Mouse (Mus musculus): ENCODE results near the gene Ttc12. TPM values are rescaled to one million over a fixed set of nuclear protein-coding genes. Genes with fewer than 3 reads are reported as not detected.

Ttc12 gene
- total RNA-seq, 2 experiments from 2014 or later = 1.4 to 1.7 TPM

DNA sequence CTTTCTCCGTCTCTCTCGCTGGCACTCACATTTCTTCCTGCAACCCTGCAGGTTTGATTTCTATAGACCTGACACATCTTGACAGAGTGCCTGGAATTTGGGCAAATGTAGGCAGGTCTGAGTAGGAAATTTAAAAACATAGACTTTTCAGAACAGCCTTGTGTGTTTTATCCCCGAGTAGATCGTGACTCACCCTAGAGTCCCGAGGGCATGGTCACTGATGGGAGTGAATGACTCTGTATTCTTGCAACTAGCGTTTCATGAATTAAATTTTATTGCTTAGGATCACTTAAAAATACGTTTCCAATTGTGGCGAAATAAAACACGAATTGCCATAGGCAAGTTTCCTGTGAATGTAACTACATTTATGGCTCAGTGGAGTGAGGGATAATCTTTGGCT lies 37.9 kb upstream of the Ttc12 start:
- no peak overlapping the region for H3K27ac ChIP-seq
- intact Hi-C loops (cut with DNase I) = loop anchor here (10.0 kb wide), 2 partner anchors 271 to 651 kb away; partner anchors contain the start of gene Ncam1
- no peak for TF ChIP-seq CTCF (IDR thresholded peaks at IDR 0.05)
- H3K4me3 ChIP-seq = no peak overlapping the region
- no peak for DNase-seq (ENCODE audit: extremely low spot score in 1 of 2, low spot score in 2 of 2)

DNA sequence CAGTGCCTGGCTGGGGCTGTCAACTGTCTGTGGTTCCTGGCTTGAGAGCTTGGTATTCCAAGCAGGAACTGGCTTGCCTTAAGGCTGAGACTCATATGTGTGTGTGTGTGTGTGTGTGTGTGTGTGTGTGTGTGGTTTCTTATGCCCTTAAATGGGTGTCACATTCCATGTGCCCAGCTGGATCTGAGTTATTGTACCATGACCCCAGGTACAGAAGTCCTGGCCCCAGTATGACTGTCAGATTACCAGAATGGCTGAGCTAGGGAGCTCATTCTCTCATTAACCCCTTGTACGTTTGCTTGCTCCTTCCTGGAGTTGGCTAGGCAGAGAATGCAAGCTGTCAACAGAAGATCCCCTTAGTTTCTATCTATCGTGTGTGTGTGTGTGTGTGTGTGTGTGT lies 28.3 kb upstream of the Ttc12 start:
- DNase-seq (ENCODE audit: extremely low spot score in 1 of 2, low spot score in 2 of 2) = no peak
- H3K27ac ChIP-seq = no peak overlapping the region
- TF ChIP-seq CTCF (IDR thresholded peaks at IDR 0.05) = no peak
- H3K4me3 ChIP-seq = no peak overlapping the region
- intact Hi-C loops (cut with DNase I) = no loop called here

DNA sequence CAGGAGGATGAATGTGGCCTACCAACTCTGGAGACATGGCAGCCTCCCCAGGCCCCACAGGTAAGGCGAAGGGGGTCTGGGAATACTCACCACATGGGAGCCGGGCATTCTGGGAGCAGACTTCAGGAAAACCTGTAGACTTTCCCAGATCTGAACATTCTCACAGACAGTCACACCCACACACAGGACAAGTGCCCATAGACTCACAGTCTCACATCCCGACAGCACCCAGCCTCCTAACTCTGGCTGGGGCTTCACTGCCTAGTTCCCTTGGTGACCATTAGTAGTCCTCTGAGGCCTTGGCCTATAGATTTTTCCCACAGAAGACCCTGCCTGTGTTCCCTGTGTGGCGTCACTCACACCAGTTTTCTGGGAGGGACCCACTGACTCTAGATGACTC lies 24.6 kb upstream of the Ttc12 start:
- no peak for TF ChIP-seq CTCF (IDR thresholded peaks at IDR 0.05)
- no peak overlapping the region for H3K27ac ChIP-seq
- H3K4me3 ChIP-seq = no peak overlapping the region
- intact Hi-C loops (cut with DNase I) = no loop called here
- no peak for DNase-seq (ENCODE audit: extremely low spot score in 1 of 2, low spot score in 2 of 2)

DNA sequence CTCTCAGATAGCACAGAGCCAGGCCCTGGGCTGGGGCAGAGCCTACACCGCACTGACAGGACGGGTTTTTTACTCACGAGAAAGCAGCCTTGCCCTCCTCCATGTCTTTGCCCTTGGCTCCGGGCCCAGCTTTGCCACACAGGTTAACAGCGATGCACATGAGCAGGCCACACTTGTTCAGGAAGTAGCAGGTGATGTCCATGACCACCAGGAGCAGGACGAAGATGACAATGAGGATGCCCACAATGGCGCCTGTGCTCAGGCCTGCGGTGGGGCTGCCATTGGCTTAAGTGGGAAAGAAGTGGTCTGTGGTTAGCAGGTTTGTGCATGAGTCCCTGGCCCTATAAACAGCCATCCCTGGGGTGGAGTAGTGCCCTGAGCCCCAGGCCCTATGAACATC lies 23.6 kb upstream of the Ttc12 start:
- peak overlapping the region; percentile 69 for H3K27ac ChIP-seq
- no peak overlapping the region for H3K4me3 ChIP-seq
- intact Hi-C loops (cut with DNase I) = no loop called here
- DNase-seq (ENCODE audit: extremely low spot score in 1 of 2, low spot score in 2 of 2) = no peak
- no peak for TF ChIP-seq CTCF (IDR thresholded peaks at IDR 0.05)

DNA sequence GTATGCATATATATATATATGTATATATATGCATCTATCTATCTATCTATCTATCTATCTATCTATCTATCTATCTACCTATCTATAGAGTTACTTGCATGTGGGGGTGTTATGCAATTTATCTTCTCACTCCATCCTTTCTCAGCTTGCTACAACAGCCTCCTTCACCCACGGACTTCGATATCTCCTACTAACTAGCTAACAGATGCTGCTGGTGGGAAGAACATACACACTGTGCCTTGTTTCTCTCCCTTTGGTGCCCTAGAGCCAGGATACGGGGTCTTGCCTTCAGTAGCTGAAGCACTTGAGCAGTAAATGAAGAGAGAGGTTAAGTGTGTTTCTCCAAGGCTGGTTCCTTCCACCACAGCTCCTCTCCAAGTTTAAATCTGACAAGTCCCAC lies 23.1 kb upstream of the Ttc12 start:
- DNase-seq (ENCODE audit: extremely low spot score in 1 of 2, low spot score in 2 of 2) = no peak
- Histone ChIP-seq H3K27ac (peak overlapping the region; percentile 69), H3K4me3 (no peak overlapping the region)
- no peak for TF ChIP-seq CTCF (IDR thresholded peaks at IDR 0.05)
- intact Hi-C loops (cut with DNase I) = no loop called here

DNA sequence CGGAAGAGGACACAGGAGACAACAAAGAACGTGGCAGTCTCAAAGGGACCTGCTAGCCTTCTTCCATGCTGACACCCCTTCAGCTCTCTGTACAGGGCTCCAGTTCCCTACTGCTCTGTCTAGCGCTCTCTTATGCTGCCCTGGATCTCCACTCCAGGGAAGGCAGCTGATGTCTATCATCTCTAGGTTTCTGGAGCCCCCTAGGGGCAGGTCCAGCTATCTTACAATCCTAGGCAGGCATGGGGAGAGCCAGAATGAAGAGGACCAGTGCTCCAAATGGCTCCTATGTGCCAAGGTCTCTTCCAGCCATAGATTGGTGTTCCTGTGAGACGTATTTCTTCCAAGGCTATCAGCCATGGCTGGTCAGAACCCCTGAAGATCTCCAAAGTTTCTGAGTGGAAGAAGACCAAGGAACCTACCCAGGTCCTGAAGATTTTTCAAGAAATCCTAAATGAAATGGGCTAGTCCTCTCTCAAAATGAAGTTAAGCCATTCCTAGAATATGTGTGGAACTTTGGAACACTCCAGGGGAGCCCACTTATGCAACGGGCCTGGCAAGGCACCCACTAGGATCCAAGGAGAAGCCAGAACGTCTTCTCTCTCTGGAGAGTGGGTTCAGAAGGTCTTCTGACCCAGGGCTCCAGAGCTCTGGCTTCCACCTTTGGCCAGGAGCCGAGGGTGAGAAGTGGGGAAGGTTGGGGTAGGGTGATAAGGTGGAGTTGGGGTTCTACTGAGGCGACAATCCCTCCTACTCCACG lies 22.0 kb upstream of the Ttc12 start:
- intact Hi-C loops (cut with DNase I) = no loop called here
- Histone ChIP-seq H3K27ac (no peak overlapping the region), H3K4me3 (no peak overlapping the region)
- TF ChIP-seq CTCF (IDR thresholded peaks at IDR 0.05) = peak; percentile 40
- no peak for DNase-seq (ENCODE audit: extremely low spot score in 1 of 2, low spot score in 2 of 2)

DNA sequence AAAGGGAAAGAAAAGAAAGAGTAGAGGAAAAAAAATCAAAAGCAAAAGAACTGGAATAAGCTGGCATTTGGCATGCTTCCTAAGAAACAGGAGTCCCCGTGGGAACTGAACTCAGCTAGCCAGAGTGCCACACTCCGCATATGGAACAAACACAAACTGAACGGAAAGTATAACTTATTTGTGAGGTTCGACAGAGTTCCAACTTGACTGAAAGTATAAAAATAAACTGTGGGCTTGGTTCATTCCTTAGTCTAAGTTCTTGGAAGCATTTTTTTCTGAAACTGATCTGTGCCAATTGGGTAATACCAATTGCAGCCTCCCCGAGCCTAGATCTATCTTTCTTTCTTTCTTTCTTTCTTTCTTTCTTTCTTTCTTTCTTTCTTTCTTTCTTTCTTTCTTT lies 18.6 kb upstream of the Ttc12 start:
- DNase-seq (ENCODE audit: extremely low spot score in 1 of 2, low spot score in 2 of 2) = no peak
- H3K4me3 ChIP-seq = no peak overlapping the region
- no peak overlapping the region for H3K27ac ChIP-seq
- TF ChIP-seq CTCF (IDR thresholded peaks at IDR 0.05) = no peak
- intact Hi-C loops (cut with DNase I) = no loop called here

DNA sequence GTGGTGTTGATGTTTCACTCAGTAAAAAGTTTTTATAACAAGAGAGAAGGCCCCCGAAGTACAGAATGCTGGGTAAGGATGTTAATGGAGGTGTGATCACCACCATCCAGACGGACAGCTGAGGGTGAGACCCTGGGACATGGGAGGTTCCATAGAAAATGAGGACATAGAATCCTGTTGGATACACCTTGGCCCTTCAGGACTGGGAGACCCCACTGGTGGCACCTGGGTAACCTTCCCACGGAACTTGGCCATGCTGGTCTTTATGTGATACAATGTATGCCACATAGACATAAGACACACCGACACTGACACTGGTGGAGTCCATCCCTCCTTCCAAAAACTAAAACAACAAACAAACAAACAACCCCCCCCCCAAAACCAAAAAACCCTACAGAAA lies 16.2 kb upstream of the Ttc12 start:
- H3K4me3 ChIP-seq = no peak overlapping the region
- no peak for DNase-seq (ENCODE audit: extremely low spot score in 1 of 2, low spot score in 2 of 2)
- intact Hi-C loops (cut with DNase I) = no loop called here
- no peak for TF ChIP-seq CTCF (IDR thresholded peaks at IDR 0.05)
- no peak overlapping the region for H3K27ac ChIP-seq

DNA sequence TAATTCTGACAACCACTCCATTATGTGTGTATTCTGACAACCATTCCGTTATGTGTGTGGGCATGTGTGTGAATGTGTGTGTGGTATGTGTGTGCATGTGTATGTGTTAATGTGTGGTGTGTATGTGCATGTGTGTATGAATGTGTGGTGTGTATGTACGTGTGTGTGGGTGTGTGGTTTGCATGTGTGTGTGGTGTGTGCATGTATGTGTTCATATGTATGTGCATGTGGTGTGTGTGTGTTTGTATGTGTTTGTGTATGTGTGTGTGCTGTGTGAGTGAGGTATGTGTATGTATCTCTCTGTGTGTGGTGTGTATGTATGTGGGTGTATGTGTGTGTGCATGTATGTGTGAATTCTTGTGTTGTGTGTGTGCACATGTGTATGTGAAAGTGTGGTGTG lies 13.9 kb upstream of the Ttc12 start:
- no peak for TF ChIP-seq CTCF (IDR thresholded peaks at IDR 0.05)
- H3K4me3 ChIP-seq = no peak overlapping the region
- intact Hi-C loops (cut with DNase I) = loop anchor here (5.0 to 10.0 kb wide), 2 partner anchors 295 to 822 kb away; partner anchors contain the start of gene Ncam1
- DNase-seq (ENCODE audit: extremely low spot score in 1 of 2, low spot score in 2 of 2) = no peak
- no peak overlapping the region for H3K27ac ChIP-seq

DNA sequence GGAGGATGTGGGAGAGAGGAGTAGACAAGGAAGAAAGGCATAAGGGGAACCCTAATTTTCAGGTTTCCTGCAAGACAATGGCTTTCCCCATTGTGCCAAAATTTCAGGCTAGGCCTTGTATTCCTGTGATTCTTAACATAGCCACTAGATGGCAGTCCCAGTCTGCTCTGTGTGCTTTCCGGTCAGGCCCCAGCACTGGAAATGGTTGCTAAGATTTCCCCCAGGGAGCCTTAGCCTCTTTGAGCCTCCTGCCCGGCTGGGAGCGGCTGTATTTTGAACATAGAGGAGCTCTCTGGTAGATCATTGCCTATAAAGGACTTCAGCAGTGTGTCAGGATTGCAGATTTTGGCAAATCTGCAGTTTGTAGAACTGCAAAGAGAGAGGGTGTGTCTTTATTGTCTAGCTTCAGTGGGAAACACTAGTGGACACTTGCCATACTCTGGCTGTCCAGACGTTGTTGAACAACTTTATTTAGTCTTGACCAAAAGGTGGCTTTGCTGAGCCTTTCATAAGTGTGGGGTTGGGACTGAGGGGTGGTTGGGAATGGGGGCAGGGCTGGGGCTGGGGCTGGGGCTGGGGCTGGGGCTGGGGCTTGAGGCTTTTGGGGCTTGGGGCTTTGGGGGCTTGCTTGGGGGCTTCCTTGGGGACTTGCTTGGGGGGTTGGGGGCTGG lies 8.1 kb upstream of the Ttc12 start:
- H3K27ac ChIP-seq = no peak overlapping the region
- peak; percentile 46 to 53 for DNase-seq (ENCODE audit: extremely low spot score in 1 of 2, low spot score in 2 of 2)
- intact Hi-C loops (cut with DNase I) = loop anchor here (2.0 to 10.0 kb wide), 4 partner anchors 301 to 1035 kb away; partner anchors contain the start of genes Ncam1 and Pts

DNA sequence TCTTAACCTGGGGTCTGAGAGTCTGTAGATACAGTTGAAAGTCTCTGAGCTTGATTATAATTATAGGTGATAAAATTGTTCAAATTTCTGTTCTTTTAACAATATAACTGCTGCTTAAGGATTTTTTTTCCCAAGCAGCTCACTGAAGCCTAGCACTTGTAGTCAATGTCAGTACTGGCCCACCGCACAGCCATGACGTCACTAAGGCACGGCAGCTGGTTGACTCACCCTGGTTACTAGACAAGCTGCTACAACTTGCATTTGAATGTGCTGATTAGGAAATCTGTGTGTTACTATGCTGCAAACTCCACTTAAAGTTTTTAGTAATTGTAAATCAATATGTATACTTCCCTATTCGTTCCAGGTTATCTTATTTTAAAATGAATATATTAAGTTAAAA lies 4.6 kb upstream of the Ttc12 start:
- no peak for TF ChIP-seq CTCF (IDR thresholded peaks at IDR 0.05)
- Histone ChIP-seq H3K4me3 (no peak overlapping the region), H3K27ac (no peak overlapping the region)
- intact Hi-C loops (cut with DNase I) = loop anchor here (10.0 kb wide), 1 partner anchor 304 kb away; the partner anchor contains the start of gene Ncam1
- peak in 1 of 2 experiments; percentile 12 for DNase-seq (ENCODE audit: extremely low spot score in 1 of 2, low spot score in 2 of 2)

More for the DNA sequence above, 8.1 kb upstream of the Ttc12 start:
- no peak overlapping the region for H3K4me3 ChIP-seq
- TF ChIP-seq CTCF (IDR thresholded peaks at IDR 0.05) = peak; percentile 99
